Mouse (Mus musculus): ENCODE measurements at regions not wholly inside any gene's neighbourhood (a gene's known extent, or its start where the extent isn't known, plus 50 kb on each side); places are given as distances from the start of the nearest gene placed in this dataset.

- no peak for DNase-seq
Observed at GRCm38 (mm10) chr13:114237391-114237790, 150.7 kb downstream of the Ndufs4 start.

GRCm38 (mm10) chr13:114235892-114236291 is 152.2 kb downstream of the Ndufs4 start:
- DNase-seq = no peak

GRCm38 (mm10) chr13:114232203-114232602 is 155.9 kb downstream of the Ndufs4 start:
- DNase-seq = no peak

GRCm38 (mm10) chr13:114230557-114230956 is 157.5 kb downstream of the Ndufs4 start:
- no peak for DNase-seq

GRCm38 (mm10) chr13:114227046-114227445 is 161.0 kb downstream of the Ndufs4 start:
- no peak for DNase-seq

- no peak for DNase-seq
Observed at GRCm38 (mm10) chr13:114226291-114226925, 161.7 kb downstream of the Ndufs4 start.

- peak; percentile 45 for DNase-seq
Observed at GRCm38 (mm10) chr13:114219870-114220492, 168.1 kb downstream of the Ndufs4 start.

GRCm38 (mm10) chr13:114215044-114215443 is 173.0 kb downstream of the Ndufs4 start:
- no peak for DNase-seq
